Mouse (Mus musculus) ES-Bruce4 (cell line): Measurements from ENCODE around the gene Dst.

Experiments
- CTCF ChIP-seq: IDR thresholded peaks from one replicate; pipeline ENCODE4 v1.8.1; 2011; ENCODE audit warnings: low read depth, low read length
- POLR2A ChIP-seq: IDR thresholded peaks from one replicate; pipeline ENCODE4 v1.8.1; 2011; ENCODE audit warnings: low read length; ENCODE audit not compliant: insufficient read depth

DNA sequence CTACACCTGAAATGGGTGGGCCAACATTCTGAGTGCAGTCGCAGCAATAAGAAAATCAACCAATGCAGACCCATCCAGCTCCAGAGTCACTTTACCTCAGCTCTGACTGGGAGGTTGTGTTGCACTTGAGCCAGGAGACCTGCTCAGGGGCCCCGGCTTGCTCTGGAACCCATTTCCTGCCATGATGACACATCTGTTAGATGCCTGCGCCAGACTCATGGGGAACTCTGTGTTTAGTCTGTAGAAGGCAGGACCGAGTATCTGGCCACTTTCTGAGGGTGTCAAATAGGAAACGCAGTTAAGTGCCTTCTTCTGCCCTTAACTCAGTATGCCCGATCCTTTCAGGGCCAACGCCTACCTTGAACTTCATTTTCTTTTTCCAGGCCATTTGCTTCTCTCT is 162.4 kb downstream of the Dst start:
- no peak for TF ChIP-seq POLR2A
- TF ChIP-seq CTCF: no peak
